Mouse (Mus musculus): ENCODE data around the gene Eif4e. TPM values are rescaled to one million over a fixed set of nuclear protein-coding genes. Genes with fewer than 3 reads are reported as not detected.

The Eif4e gene
- polyA plus RNA-seq, 1 experiment = not detected

DNA sequence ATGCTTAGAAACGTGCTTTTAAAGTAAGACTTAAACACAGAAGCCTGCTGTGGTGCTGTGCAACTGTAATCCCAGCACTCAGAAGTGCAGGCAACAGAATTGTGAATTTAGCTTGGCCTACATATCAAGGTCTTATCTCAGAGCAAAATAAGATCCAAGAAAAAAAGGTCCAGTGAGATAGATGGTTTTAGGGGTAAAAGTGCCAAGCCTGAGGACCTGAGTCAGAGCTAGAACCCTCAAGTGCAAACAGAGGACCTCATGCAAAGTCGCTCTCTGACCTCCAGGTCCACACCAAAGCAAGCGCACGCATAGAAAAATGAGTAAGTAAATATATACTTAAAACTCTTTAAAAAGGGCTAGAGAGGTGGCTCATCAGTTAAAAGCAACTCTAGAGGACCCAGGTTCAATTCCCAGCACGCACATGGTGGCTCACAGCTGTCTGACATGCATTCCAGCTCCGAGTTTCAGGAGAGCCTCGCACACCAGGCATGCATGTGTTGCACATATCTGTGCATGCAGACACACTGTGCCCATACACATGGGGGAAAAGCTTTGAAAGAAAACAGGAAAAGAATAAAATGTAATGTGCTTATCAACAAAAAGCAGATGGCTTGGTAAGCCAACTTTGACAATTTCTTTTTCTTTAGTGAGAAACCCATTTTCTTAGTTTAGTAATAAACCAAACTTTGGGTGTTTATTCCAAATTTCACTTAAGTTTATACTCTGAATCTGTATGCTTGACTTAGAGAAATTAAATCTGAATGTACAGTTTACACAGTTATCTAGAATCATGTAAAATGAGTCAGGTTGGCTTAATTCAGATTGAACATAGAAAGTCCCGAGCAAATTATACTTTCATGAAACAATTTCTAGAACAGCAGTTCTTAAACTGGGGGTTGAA, 4.8 kb downstream of the Eif4e start:
- TF ChIP-seq CTCF (IDR thresholded peaks at IDR 0.05; ENCODE audit: insufficient read depth, low read depth, low read length) = no peak
- no peak for TF ChIP-seq POLR2A (IDR thresholded peaks at IDR 0.05; ENCODE audit: insufficient read depth, low read depth, low read length)
- peaks cover 12% of the 10 kb centered on the region for H3K4me1 ChIP-seq (ENCODE audit: control insufficient read depth, insufficient read depth, low read length)
- WGBS = 84% methylated on average over 8 of the region's 8 CpGs
- no peak overlapping the region for H3K27ac ChIP-seq (ENCODE audit: insufficient read depth, low read depth, low read length)
- H3K4me3 ChIP-seq (ENCODE audit: insufficient read depth, low read depth, low read length) = no peak overlapping the region

DNA sequence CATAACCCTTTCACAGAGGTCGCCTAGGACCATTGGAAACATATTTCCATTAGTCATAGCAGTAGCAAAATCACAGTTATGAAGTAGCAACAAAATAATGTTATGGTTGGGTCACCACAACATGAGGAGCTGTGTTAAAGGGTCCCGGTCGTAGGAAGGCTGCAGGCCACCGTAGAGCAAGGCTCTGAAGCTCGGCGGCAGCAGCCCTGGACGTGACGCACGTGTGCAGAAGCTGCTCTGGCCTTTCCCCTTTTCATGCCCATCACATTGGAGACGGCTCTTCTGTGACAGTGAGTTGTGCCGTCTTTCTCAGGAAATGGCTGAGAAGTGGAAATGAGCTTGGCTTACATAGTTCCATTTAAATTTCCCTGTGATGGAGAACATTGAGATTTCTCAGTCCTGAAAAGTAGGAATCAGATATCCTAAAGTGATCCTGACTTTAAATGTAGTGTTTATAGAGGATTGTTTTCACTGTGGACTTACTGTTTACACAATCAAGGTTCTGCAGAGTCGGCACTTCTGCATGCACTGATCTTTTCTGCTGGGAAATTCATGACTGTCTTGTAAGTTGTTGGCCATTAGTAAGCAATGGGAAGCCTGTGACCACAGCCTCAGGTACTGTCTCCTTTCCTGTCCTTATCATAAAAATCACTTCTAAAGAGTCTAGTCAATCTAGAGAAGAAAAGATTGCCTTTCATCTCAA, 5.7 kb downstream of the Eif4e start:
- 74% methylated on average over 12 of the region's 12 CpGs for WGBS
- Histone ChIP-seq H3K4me1 (ENCODE audit: control insufficient read depth, insufficient read depth, low read length) (peaks cover 5% of the 10 kb centered on the region), H3K4me3 (ENCODE audit: insufficient read depth, low read depth, low read length) (no peak overlapping the region), H3K27ac (ENCODE audit: insufficient read depth, low read depth, low read length) (no peak overlapping the region)
- TF ChIP-seq POLR2A (IDR thresholded peaks at IDR 0.05; ENCODE audit: insufficient read depth, low read depth, low read length) (no peak), CTCF (IDR thresholded peaks at IDR 0.05; ENCODE audit: insufficient read depth, low read depth, low read length) (no peak)

DNA sequence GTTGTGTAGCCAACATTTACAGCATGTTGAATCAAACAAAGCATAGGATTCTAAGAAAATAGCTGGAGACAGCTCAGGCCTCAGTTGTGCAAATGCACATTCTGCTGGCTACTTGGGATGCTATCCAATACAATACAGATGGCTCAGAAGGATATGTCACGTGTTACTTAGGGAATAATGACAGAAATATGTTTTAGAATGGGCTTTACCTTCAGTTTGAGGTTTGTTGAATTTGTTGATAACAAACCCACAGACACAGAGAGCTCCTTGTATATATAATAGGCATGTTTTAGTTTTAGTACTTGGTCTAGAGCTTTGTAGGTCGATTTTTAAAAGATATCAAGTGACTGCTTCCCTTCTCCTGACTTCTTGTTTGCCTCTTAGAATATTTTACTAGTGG, 6.8 kb downstream of the Eif4e start:
- WGBS = 55% methylated on average over 2 of the region's 2 CpGs
- TF ChIP-seq CTCF (IDR thresholded peaks at IDR 0.05; ENCODE audit: insufficient read depth, low read depth, low read length) (no peak), POLR2A (IDR thresholded peaks at IDR 0.05; ENCODE audit: insufficient read depth, low read depth, low read length) (no peak)
- H3K27ac ChIP-seq (ENCODE audit: insufficient read depth, low read depth, low read length) = no peak overlapping the region
- no peak overlapping the region for H3K4me3 ChIP-seq (ENCODE audit: insufficient read depth, low read depth, low read length)
- H3K4me1 ChIP-seq (ENCODE audit: control insufficient read depth, insufficient read depth, low read length) = peaks cover 5% of the 10 kb centered on the region

DNA sequence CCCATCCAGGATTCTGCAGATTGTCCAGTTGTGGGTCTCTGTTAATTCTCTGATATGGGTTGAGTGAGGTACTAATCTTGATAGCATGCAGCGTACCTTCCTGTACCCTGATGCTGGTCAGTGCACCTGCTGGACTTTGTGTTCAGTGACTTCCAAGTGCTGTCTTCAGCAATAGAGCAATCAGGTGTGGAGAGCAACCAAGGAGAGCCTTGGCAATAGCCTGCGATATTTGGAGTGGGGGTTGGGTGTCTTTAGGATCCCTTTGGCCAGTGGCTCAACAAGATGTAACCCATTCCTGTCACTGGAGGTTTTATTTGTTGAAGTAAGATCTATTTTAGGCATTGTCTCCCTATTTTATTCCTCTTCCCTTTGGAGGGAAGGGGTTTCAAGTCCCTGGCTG, 10.1 kb downstream of the Eif4e start:
- TF ChIP-seq POLR2A (IDR thresholded peaks at IDR 0.05; ENCODE audit: insufficient read depth, low read depth, low read length) = no peak
- no peak for TF ChIP-seq CTCF (IDR thresholded peaks at IDR 0.05; ENCODE audit: insufficient read depth, low read depth, low read length)
- 95% methylated on average over 2 of the region's 2 CpGs for WGBS

DNA sequence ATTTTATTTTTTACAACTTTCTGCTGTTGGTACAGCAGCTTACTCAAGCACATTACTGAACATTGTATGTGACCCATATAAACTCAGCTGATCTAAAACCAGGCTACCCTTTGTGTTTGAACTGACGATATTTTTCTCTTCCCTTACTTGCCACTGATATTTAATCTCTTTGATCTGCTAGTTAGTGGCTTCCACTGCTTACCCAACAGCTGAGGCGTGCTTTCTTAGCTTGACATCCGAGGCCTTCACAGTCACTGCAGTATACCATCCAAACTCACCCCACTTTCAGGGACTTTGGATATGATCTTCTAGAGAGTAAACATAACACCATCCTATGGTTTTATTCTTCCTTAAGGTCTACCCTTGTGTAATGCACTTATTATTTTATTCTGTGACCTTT, 16.6 kb downstream of the Eif4e start:
- H3K27ac ChIP-seq (ENCODE audit: insufficient read depth, low read depth, low read length) = no peak overlapping the region
- H3K4me3 ChIP-seq (ENCODE audit: insufficient read depth, low read depth, low read length) = no peak overlapping the region
- TF ChIP-seq POLR2A (IDR thresholded peaks at IDR 0.05; ENCODE audit: insufficient read depth, low read depth, low read length) = no peak
- TF ChIP-seq CTCF (IDR thresholded peaks at IDR 0.05; ENCODE audit: insufficient read depth, low read depth, low read length) = no peak
- 60% methylated on average over 3 of the region's 3 CpGs for WGBS
- no peaks in the 10 kb centered on the region; the same call in 1 of the 2 replicates for H3K4me1 ChIP-seq (ENCODE audit: control insufficient read depth, insufficient read depth, low read length)

More for the DNA sequence above, 10.1 kb downstream of the Eif4e start:
- H3K4me1 ChIP-seq (ENCODE audit: control insufficient read depth, insufficient read depth, low read length) = peaks cover 5% of the 10 kb centered on the region
- H3K27ac ChIP-seq (ENCODE audit: insufficient read depth, low read depth, low read length) = no peak overlapping the region
- H3K4me3 ChIP-seq (ENCODE audit: insufficient read depth, low read depth, low read length) = no peak overlapping the region

DNA sequence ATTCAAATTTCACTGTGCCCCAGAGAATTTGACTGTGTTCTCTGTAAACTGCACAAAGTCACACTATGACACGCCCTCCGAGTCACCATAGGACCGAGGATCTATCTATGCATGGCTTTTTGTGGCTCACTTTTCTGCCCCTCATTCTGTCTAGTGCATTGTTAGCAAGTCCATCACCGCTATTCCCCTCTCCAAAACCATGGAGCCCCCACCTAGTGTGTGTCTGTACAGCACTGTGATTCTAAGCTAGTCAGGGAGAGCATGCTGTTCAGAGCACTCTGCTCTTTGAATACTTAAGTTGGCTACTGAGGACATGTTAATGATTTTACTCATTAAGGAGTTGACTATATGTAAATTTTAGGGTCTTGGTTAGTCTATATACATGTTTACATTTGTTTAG, 18.1 kb downstream of the Eif4e start:
- WGBS = 70% methylated on average over 4 of the region's 4 CpGs
- H3K27ac ChIP-seq (ENCODE audit: insufficient read depth, low read depth, low read length) = no peak overlapping the region
- H3K4me3 ChIP-seq (ENCODE audit: insufficient read depth, low read depth, low read length) = no peak overlapping the region
- no peak for TF ChIP-seq POLR2A (IDR thresholded peaks at IDR 0.05; ENCODE audit: insufficient read depth, low read depth, low read length)
- TF ChIP-seq CTCF (IDR thresholded peaks at IDR 0.05; ENCODE audit: insufficient read depth, low read depth, low read length) = no peak
- H3K4me1 ChIP-seq (ENCODE audit: control insufficient read depth, insufficient read depth, low read length) = no peaks in the 10 kb centered on the region; the same call in 1 of the 2 replicates

DNA sequence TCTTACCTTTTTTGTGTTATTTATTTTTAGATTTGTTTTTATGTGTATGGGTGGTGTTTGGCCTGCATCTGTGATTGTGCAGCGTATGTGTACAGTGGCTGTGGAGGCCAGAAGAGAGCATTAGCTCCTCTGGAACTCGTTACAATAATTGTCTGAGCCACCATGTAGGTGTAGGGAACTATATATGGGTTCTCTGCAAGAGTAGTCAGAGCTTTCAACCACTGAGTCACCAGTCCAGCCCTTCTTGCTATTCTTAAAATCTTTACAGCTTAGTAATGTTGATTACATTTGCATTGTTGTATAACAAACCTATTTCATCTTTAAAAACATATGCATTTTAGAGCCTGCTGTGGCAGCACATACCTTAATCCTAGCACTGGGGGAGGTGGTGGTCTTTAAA, 20.7 kb downstream of the Eif4e start:
- no peak overlapping the region for H3K4me3 ChIP-seq (ENCODE audit: insufficient read depth, low read depth, low read length)
- H3K27ac ChIP-seq (ENCODE audit: insufficient read depth, low read depth, low read length) = no peak overlapping the region
- no peak for TF ChIP-seq POLR2A (IDR thresholded peaks at IDR 0.05; ENCODE audit: insufficient read depth, low read depth, low read length)
- no peak for TF ChIP-seq CTCF (IDR thresholded peaks at IDR 0.05; ENCODE audit: insufficient read depth, low read depth, low read length)
- no peaks in the 10 kb centered on the region for H3K4me1 ChIP-seq (ENCODE audit: control insufficient read depth, insufficient read depth, low read length)
- WGBS = 42% methylated on average over 2 of the region's 2 CpGs

DNA sequence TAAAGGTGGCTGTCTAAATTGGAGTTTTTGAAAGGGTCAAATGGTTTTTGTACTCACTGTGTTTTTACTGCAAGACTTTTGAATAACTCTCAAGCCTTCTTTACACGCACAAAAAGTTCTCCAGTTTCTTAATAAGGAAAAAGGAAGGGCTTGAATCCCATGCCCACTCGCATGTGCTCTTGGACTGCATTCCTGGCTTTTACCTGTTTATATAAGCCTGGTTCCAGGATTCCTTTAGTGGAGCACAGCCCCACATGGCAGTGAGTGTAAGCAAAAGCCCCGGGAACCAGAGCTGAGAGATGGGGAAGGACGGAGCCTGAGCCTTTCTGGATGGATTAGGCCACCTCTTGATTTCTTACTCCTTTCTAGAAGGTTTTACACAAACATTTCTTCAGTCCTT, 23.1 kb downstream of the Eif4e start:
- WGBS = 60% methylated on average over 4 of the region's 4 CpGs
- TF ChIP-seq POLR2A (IDR thresholded peaks at IDR 0.05; ENCODE audit: insufficient read depth, low read depth, low read length) (no peak), CTCF (IDR thresholded peaks at IDR 0.05; ENCODE audit: insufficient read depth, low read depth, low read length) (no peak)
- H3K4me3 ChIP-seq (ENCODE audit: insufficient read depth, low read depth, low read length) = no peak overlapping the region
- H3K4me1 ChIP-seq (ENCODE audit: control insufficient read depth, insufficient read depth, low read length) = no peaks in the 10 kb centered on the region
- H3K27ac ChIP-seq (ENCODE audit: insufficient read depth, low read depth, low read length) = no peak overlapping the region

Data from olfactory bulb, adult 2 months (tissue).